Mouse (Mus musculus) limb, embryonic 11.5 days (tissue): ENCODE measurements around the gene Ccdc189. TPM values are rescaled to one million over a fixed set of nuclear protein-coding genes. Genes with fewer than 3 reads are reported as not detected.

ENCODE experiments used
- ATAC-seq: fragments of 200-750 bp; cut with Nextera tagmentation; 2 replicates; pipeline ENCODE4 v1.8.0; 2017; ENCODE audit warnings: low read depth; ENCODE audit not compliant: insufficient number of reproducible peaks, low FRiP score, low TSS enrichment
- DNase-seq: peaks from one replicate; pipeline ENCODE4 v3.0.0-alpha.2; 2015; ENCODE audit warnings: low spot score
- H3K27ac ChIP-seq: fragments of 300-500 bp; sonication (generic); replicated peaks from 2 replicates; pipeline ENCODE4 v1.5.1; 2014; ENCODE audit warnings: low read depth, mild to moderate bottlenecking, low read length
- H3K27me3 ChIP-seq: fragments of 300-500 bp; sonication (generic); 2 replicates; pipeline ENCODE4 v1.6.1; 2014; ENCODE audit warnings: mild to moderate bottlenecking, low read length, mixed read lengths; ENCODE audit not compliant: control insufficient read depth, insufficient read depth
- H3K36me3 ChIP-seq: fragments of 300-500 bp; sonication (generic); 2 replicates; pipeline ENCODE4 v1.6.1; 2014; ENCODE audit warnings: mild to moderate bottlenecking, low read length, moderate library complexity, mixed read lengths; ENCODE audit not compliant: control insufficient read depth, insufficient read depth
- H3K4me1 ChIP-seq: fragments of 300-500 bp; sonication (generic); 2 replicates; pipeline ENCODE4 v1.6.1; 2014; ENCODE audit warnings: low read length, mixed read lengths; ENCODE audit not compliant: control insufficient read depth, insufficient read depth
- H3K4me2 ChIP-seq: fragments of 300-500 bp; sonication (generic); 2 replicates; pipeline ENCODE4 v1.6.1; 2014; ENCODE audit warnings: low read depth, mild to moderate bottlenecking, moderate library complexity; ENCODE audit not compliant: severe bottlenecking
- H3K4me3 ChIP-seq: fragments of 300-500 bp; sonication (generic); 2 replicates; pipeline ENCODE4 v1.5.1; 2014; ENCODE audit warnings: low read depth, low read length
- H3K9ac ChIP-seq: fragments of 300-500 bp; sonication (generic); 2 replicates; pipeline ENCODE4 v1.6.1; 2014; ENCODE audit warnings: mild to moderate bottlenecking, low read length
- H3K9me3 ChIP-seq: fragments of 300-500 bp; sonication (generic); 2 replicates; pipeline ENCODE4 v1.6.1; 2016; ENCODE audit warnings: low read length; ENCODE audit not compliant: control insufficient read depth
- WGBS: fragments of 180-500 bp; shearing (Covaris S2); extraction: QIAGEN DNeasy Blood & Tissue Kit; methylation state at CpG from one replicate; pipeline ENCODE4 v1.1.7; 2014; 5-methylcytosine and 5-hydroxymethylcytosine counted together
- polyA plus RNA-seq: library from polyadenylated mRNA; unstranded; fragments of >200 nt; fragmentation: Nextera tagmentation; extraction: Ambion mirVana; gene quantifications from 2 replicates; pipeline ENCODE4 v1.2.1, GENCODE M21; 2014

Gene Ccdc189
- polyA plus RNA-seq, 1 experiment from 2014 or later = 12.3 TPM

GRCm38 (mm10) chr7:127564381-127565150 is 23.8 kb downstream of the Ccdc189 start:
- Histone ChIP-seq H3K36me3 (peaks cover 13% of the 10 kb centered on the region; the same call in 1 of the 2 replicates), H3K27ac (no peak overlapping the region)
- DNase-seq = no peak

GRCm38 (mm10) chr7:127561340-127561858 is 27.0 kb downstream of the Ccdc189 start, which contains the start of gene Tmem265:
Gene Tmem265 (plus strand): TSS chr7:127561390.
- ATAC-seq (no peak), DNase-seq (no peak)
- 95% methylated on average over 5 of the region's 5 CpGs for WGBS
- Histone ChIP-seq H3K4me2 (no peak within 1 kb of the TSS), H3K27ac (no peak within 1 kb of the TSS), H3K9ac (no peak within 1 kb of the TSS), H3K4me1 (no peaks in the 10 kb centered on the region), H3K27me3 (no peaks in the 10 kb centered on the region), H3K36me3 (peaks cover 28% of the 10 kb centered on the region), H3K9me3 (no peaks in the 10 kb centered on the region), H3K4me3 (no peak within 1 kb of the TSS)

More at GRCm38 (mm10) chr7:127564381-127565150, 23.8 kb downstream of the Ccdc189 start:
- ATAC-seq = no peak
- 88% methylated on average over 6 of the region's 6 CpGs for WGBS
- no peaks in the 10 kb centered on the region for H3K27me3 ChIP-seq
- no peak overlapping the region for H3K4me2 ChIP-seq
- H3K4me3 ChIP-seq = no peak overlapping the region
- no peaks in the 10 kb centered on the region for H3K9me3 ChIP-seq
- no peak overlapping the region for H3K9ac ChIP-seq
- H3K4me1 ChIP-seq = no peaks in the 10 kb centered on the region

- ATAC-seq (no peak), DNase-seq (no peak)
- no peaks in the 10 kb centered on the region for H3K9me3 ChIP-seq
- no peak overlapping the region for H3K27ac ChIP-seq
- H3K4me1 ChIP-seq = no peaks in the 10 kb centered on the region
- H3K4me2 ChIP-seq = no peak overlapping the region
- 95% methylated on average over 11 of the region's 11 CpGs for WGBS
- H3K27me3 ChIP-seq = no peaks in the 10 kb centered on the region
- no peak overlapping the region for H3K9ac ChIP-seq
- peaks cover 28% of the 10 kb centered on the region for H3K36me3 ChIP-seq
- no peak overlapping the region for H3K4me3 ChIP-seq
Observed at GRCm38 (mm10) chr7:127560580-127560979, 27.8 kb downstream of the Ccdc189 start.

GRCm38 (mm10) chr7:127551558-127551957 is 36.8 kb downstream of the Ccdc189 start:
- no peaks in the 10 kb centered on the region for H3K4me1 ChIP-seq
- ATAC-seq (no peak), DNase-seq (no peak)
- H3K9me3 ChIP-seq = no peaks in the 10 kb centered on the region
- no peak overlapping the region for H3K4me3 ChIP-seq
- H3K4me2 ChIP-seq = no peak overlapping the region
- 96% methylated on average over 8 of the region's 8 CpGs for WGBS
- H3K27me3 ChIP-seq = no peaks in the 10 kb centered on the region
- no peak overlapping the region for H3K27ac ChIP-seq
- peaks cover 27% of the 10 kb centered on the region for H3K36me3 ChIP-seq
- no peak overlapping the region for H3K9ac ChIP-seq

GRCm38 (mm10) chr7:127549116-127549835 is 39.1 kb downstream of the Ccdc189 start:
- Histone ChIP-seq H3K9me3 (no peaks in the 10 kb centered on the region), H3K4me1 (no peaks in the 10 kb centered on the region), H3K27ac (no peak overlapping the region), H3K27me3 (no peaks in the 10 kb centered on the region), H3K4me2 (no peak overlapping the region), H3K36me3 (peaks cover 22% of the 10 kb centered on the region), H3K9ac (no peak overlapping the region), H3K4me3 (no peak overlapping the region)
- ATAC-seq = no peak
- 89% methylated on average over 15 of the region's 15 CpGs for WGBS
- DNase-seq = no peak

DNA sequence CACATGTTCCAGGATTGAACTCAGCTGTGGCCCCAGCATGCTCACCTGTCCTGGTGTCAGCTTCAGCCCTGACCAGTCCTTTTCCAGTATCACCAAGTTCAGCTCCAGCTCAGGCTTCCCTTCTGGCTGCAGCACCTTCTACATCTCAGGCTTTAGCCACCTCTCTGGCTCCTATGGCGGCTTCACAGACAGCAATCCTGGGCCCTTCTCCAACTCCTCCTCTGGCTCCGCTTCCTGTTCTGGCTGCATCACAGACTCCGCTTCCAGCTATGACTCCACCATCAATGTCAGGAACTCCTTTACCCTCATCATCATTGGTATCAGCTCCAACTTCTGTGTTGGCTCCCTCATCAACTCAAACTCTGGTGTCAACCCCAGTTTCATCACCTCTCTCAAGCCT is 46.7 kb downstream of the Ccdc189 start:
- H3K9ac ChIP-seq = no peak overlapping the region
- H3K4me1 ChIP-seq = no peaks in the 10 kb centered on the region
- no peaks in the 10 kb centered on the region for H3K27me3 ChIP-seq
- no peaks in the 10 kb centered on the region for H3K9me3 ChIP-seq
- H3K36me3 ChIP-seq = peaks cover 57% of the 10 kb centered on the region
- no peak for ATAC-seq
- H3K27ac ChIP-seq = no peak overlapping the region
- no peak for DNase-seq
- 98% methylated on average over 3 of the region's 3 CpGs for WGBS
- H3K4me2 ChIP-seq = no peak overlapping the region
- H3K4me3 ChIP-seq = no peak overlapping the region

Other genes with a start within 250 kb of the Ccdc189 start
- 6.0 TPM in 2 replicates for gene Zfp768, start 243.0 kb downstream of the Ccdc189 start, polyA plus RNA-seq
- gene Zfp747, start 212.5 kb downstream of the Ccdc189 start, polyA plus RNA-seq = 8.6 and 9.2 TPM in 2 replicates
- gene 9130019O22Rik, start 201.4 kb downstream of the Ccdc189 start, polyA plus RNA-seq = 6.3 and 6.8 TPM in 2 replicates
- gene E430018J23Rik, start 195.0 kb downstream of the Ccdc189 start, polyA plus RNA-seq = 7.4 and 9.0 TPM in 2 replicates
- gene Zfp764, start 181.8 kb downstream of the Ccdc189 start, polyA plus RNA-seq = 7.5 and 7.7 TPM in 2 replicates
- 33.7 and 37.7 TPM in 2 replicates for gene Zfp688, start 166.5 kb downstream of the Ccdc189 start, polyA plus RNA-seq
- 16.5 and 17.6 TPM in 2 replicates for gene Zfp689, start 139.4 kb downstream of the Ccdc189 start, polyA plus RNA-seq
- gene Prr14, start 129.0 kb downstream of the Ccdc189 start, polyA plus RNA-seq = 49.1 and 53.4 TPM in 2 replicates
- 13.2 and 14.3 TPM in 2 replicates for gene Fbrs, start 109.4 kb downstream of the Ccdc189 start, polyA plus RNA-seq
- 59.4 and 61.4 TPM in 2 replicates for gene Srcap, start 76.6 kb downstream of the Ccdc189 start, polyA plus RNA-seq
- 19.4 and 21.0 TPM in 2 replicates for gene Gm42715, start 69.0 kb downstream of the Ccdc189 start, polyA plus RNA-seq
- 4.7 and 9.9 TPM in 2 replicates for gene Tmem265, start 27.2 kb downstream of the Ccdc189 start, polyA plus RNA-seq
- gene Phkg2, start 15.3 kb downstream of the Ccdc189 start, polyA plus RNA-seq = 45.7 and 48.8 TPM in 2 replicates
- gene Rnf40, start 172 bp upstream of the Ccdc189 start, polyA plus RNA-seq = 44.3 and 49.1 TPM in 2 replicates
- gene Zfp629, start 27.2 kb upstream of the Ccdc189 start, polyA plus RNA-seq = 28.0 and 31.8 TPM in 2 replicates
- gene Bcl7c, start 120.3 kb upstream of the Ccdc189 start, polyA plus RNA-seq = 83.9 and 85.5 TPM in 2 replicates
- 19.6 and 21.4 TPM in 2 replicates for gene Ctf1, start 124.1 kb upstream of the Ccdc189 start, polyA plus RNA-seq
- gene Ctf2, start 143.6 kb upstream of the Ccdc189 start, polyA plus RNA-seq = 0.32 and 0.70 TPM in 2 replicates
- gene Fbxl19, start 155.9 kb upstream of the Ccdc189 start, polyA plus RNA-seq = 9.8 and 10.9 TPM in 2 replicates
- 11.7 and 12.3 TPM in 2 replicates for gene Orai3, start 181.2 kb upstream of the Ccdc189 start, polyA plus RNA-seq
- gene Setd1a, start 188.1 kb upstream of the Ccdc189 start, polyA plus RNA-seq = 31.5 and 38.0 TPM in 2 replicates
- not detected in 2 replicates for gene Gm49388, start 197.0 kb upstream of the Ccdc189 start, polyA plus RNA-seq
- 7.0 and 8.0 TPM in 2 replicates for gene Hsd3b7, start 212.0 kb upstream of the Ccdc189 start, polyA plus RNA-seq
- gene Stx4a, start 235.7 kb upstream of the Ccdc189 start, polyA plus RNA-seq = 16.0 and 17.3 TPM in 2 replicates
- gene Stx1b, start 236.0 kb upstream of the Ccdc189 start, polyA plus RNA-seq = 6.7 and 8.0 TPM in 2 replicates